Mouse (Mus musculus) ES-CJ7 (cell line): ENCODE data around the gene Ythdf2.

ENCODE experiments used
- DNase-seq: peaks from one replicate; pipeline ENCODE4 v3.0.0; 2011; ENCODE audit warnings: low read depth, low spot score

The Ythdf2 gene

GRCm38 (mm10) chr4:132154877-132155670 is 57.0 kb downstream of the Ythdf2 start:
- DNase-seq, result peak; percentile 95

GRCm38 (mm10) chr4:132151673-132152072 is 60.4 kb downstream of the Ythdf2 start:
- DNase-seq, result no peak

- peak; percentile 48 for DNase-seq
Observed at GRCm38 (mm10) chr4:132146201-132146600, 65.9 kb downstream of the Ythdf2 start.

GRCm38 (mm10) chr4:132145092-132145491 is 67.0 kb downstream of the Ythdf2 start:
- DNase-seq, result no peak

- no peak for DNase-seq
Observed at GRCm38 (mm10) chr4:132144080-132144841, 67.8 kb downstream of the Ythdf2 start, which contains the start of gene Oprd1. TSS of gene Oprd1 (minus strand) at chr4:132144486.

GRCm38 (mm10) chr4:132138640-132139039 is 73.5 kb downstream of the Ythdf2 start:
- peak; percentile 60 for DNase-seq

GRCm38 (mm10) chr4:132137013-132137412 is 75.1 kb downstream of the Ythdf2 start:
- DNase-seq, result peak; percentile 52
